Mouse (Mus musculus): ENCODE results near the gene Sp2. TPM values are rescaled to one million over a fixed set of nuclear protein-coding genes. Genes with fewer than 3 reads are reported as not detected.

Gene Sp2
- polyA plus RNA-seq, 1 experiment from 2014 or later, result 10.6 TPM

DNA sequence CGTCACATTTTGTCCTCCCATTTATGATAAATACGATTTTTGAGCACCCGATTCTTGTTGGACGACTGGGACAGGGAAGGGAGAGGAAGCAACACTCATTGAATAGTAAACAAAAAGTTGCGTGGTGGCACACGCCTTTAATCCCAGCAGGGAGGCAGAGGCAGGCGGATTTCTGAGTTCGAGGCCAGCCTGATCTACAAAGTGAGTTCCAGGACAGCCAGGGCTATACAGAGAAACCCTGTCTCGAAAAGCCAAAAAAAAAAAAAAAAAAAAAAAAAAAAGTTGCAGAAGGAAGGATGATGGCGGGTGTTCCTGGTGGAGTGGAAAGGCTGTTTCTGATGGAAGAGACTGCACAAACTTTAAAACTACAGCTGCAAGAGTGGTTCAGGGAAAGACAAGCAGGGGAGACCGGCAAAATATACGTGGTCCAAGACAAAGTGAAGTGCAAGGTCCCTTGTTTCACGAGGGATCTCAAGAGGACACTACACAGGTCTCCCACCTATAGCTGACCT is 65.8 kb downstream of the Sp2 start:
- Histone ChIP-seq H3K9ac (replicated peaks; ENCODE audit: low read depth) (no peak overlapping the region), H3K4me3 (ENCODE audit: low read depth, low read length) (peak overlapping the region; percentile 56), H3K27me3 (replicated peaks; ENCODE audit: insufficient read depth, low read length) (no peaks in the 10 kb centered on the region), H3K36me3 (ENCODE audit: insufficient read depth, low read length) (no peaks in the 10 kb centered on the region), H3K4me2 (replicated peaks; ENCODE audit: low read depth, low read length) (peak overlapping the region; percentile 43), H3K27ac (ENCODE audit: low read length) (no peak overlapping the region), H3K4me1 (ENCODE audit: insufficient read depth, low read depth, low read length) (0 out of 2 replicates have a peak, but pooled peaks cover 8% of the 10 kb centered on the region), H3K9me3 (ENCODE audit: low read length) (no peaks in the 10 kb centered on the region)
- TF ChIP-seq CTCF (IDR thresholded peaks at IDR 0.05), result no peak
- TF ChIP-seq EP300 (IDR thresholded peaks at IDR 0.05), result no peak
- DNase-seq (ENCODE audit: low spot score) (no peak), ATAC-seq (peak; percentile 7; the same call in 1 of the 2 replicates)
- 21% methylated on average over 13 of the region's 13 CpGs for WGBS

DNA sequence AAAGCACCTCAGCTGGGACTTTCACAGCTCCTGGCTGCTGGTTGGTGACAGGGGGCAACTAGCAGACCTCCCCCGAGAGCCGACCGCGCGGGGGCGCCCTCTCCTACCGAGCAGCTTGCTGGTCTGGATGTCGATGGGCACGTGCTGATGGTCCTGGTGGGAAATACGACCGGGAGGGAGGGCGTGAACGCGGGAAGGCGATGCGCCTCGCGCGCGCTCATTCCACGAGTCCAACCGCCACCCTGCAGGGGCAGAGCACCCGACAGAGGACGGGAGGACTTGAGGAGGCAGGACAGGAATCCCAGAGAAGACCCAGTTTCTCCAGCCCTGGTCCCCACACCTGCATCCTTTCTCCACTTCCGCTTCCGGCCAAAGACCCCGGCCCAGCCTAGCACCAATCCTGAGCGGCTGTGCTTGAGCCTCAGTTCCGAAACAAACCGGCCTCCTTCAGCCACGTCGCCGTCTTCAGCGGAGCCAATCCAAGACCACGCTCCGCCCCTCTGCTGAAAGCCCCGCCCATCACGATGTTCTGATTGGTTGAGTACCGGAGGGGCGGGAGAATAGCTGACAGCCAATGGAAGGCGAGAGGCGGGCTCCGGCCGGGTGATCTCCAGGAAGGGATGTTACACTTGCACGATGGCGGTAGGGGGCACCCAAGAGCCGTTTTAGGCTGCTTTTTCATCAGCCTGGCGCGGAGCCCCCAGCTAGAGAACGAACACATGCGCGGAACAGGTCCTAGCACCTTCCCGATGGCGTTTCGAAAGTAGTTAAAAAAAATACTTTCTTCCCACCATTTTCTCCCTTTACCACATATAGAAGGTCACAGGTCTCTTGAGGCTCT is 66.5 kb downstream of the Sp2 start, which contains the start of gene Cdk5rap3:
Gene Cdk5rap3, minus strand, starts transcription at position 453 of the 841 bp plus-strand sequence.
- Histone ChIP-seq H3K27me3 (replicated peaks; ENCODE audit: insufficient read depth, low read length) (no peaks in the 10 kb centered on the region), H3K36me3 (ENCODE audit: insufficient read depth, low read length) (no peaks in the 10 kb centered on the region), H3K4me3 (ENCODE audit: low read depth, low read length) (peak within 1 kb of the TSS; percentile 56), H3K4me1 (ENCODE audit: insufficient read depth, low read depth, low read length) (0 out of 2 replicates have a peak, but pooled peaks cover 8% of the 10 kb centered on the region), H3K4me2 (replicated peaks; ENCODE audit: low read depth, low read length) (peak within 1 kb of the TSS; percentile 83), H3K9me3 (ENCODE audit: low read length) (no peaks in the 10 kb centered on the region), H3K9ac (replicated peaks; ENCODE audit: low read depth) (peak within 1 kb of the TSS; percentile 44), H3K27ac (ENCODE audit: low read length) (peak within 1 kb of the TSS; percentile 69)
- peak; percentile 69 for TF ChIP-seq EP300 (IDR thresholded peaks at IDR 0.05)
- peak; percentile 89 for TF ChIP-seq CTCF (IDR thresholded peaks at IDR 0.05)
- ATAC-seq (peak; percentile 98), DNase-seq (ENCODE audit: low spot score) (peak; percentile 99)
- WGBS, result 4% methylated on average over 54 of the region's 55 CpGs

DNA sequence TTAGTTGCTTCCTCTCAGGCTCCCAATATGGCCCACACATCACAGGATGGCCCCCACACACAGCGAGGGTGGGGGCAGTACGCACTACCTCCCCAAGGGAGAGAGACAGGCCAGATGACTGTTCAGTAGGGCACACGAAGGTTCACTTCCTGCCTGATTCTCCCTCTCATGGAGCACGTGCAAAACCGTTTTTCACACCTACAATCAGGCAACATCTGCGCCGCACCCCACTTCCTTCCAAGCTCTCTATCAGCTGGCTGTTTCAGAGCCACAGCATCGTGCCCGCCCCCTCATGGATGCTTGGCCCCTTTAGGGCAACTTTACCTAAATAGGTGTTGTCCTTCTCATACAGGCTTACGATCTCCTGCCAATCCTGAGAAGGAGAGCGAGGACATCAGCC is 70.1 kb downstream of the Sp2 start:
- Histone ChIP-seq H3K27me3 (replicated peaks; ENCODE audit: insufficient read depth, low read length) (no peaks in the 10 kb centered on the region), H3K4me2 (replicated peaks; ENCODE audit: low read depth, low read length) (no peak overlapping the region), H3K27ac (ENCODE audit: low read length) (no peak overlapping the region), H3K4me1 (ENCODE audit: insufficient read depth, low read depth, low read length) (0 out of 2 replicates have a peak, but pooled peaks cover 5% of the 10 kb centered on the region), H3K9ac (replicated peaks; ENCODE audit: low read depth) (no peak overlapping the region), H3K9me3 (ENCODE audit: low read length) (no peaks in the 10 kb centered on the region), H3K4me3 (ENCODE audit: low read depth, low read length) (no peak overlapping the region), H3K36me3 (ENCODE audit: insufficient read depth, low read length) (0 out of 2 replicates have a peak, but pooled peaks cover 7% of the 10 kb centered on the region)
- TF ChIP-seq CTCF (IDR thresholded peaks at IDR 0.05) (no peak), EP300 (IDR thresholded peaks at IDR 0.05) (no peak)
- ATAC-seq (no peak), DNase-seq (ENCODE audit: low spot score) (no peak)
- 76% methylated on average over 11 of the region's 11 CpGs for WGBS

DNA sequence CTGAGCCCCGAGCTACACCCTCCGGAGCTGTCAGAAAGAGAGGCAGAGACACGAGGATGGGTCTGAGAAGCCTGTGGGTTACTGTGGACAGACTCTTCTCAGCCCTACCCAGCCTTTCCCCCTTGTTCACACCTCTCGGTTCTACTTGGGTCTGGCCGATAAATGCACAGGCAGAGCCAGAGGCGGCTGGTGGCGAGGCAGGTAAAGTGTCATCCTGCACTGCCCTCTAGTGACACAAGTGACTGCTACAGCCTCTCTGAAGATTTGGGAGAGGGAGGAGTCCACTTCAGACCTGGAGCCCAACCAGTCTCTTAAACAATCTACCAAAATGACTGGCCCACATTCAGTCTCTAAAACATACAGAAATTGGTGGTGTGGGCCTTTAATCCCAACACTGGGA is 72.8 kb downstream of the Sp2 start:
- TF ChIP-seq EP300 (IDR thresholded peaks at IDR 0.05) (no peak), CTCF (IDR thresholded peaks at IDR 0.05) (peak; percentile 94)
- Histone ChIP-seq H3K9ac (replicated peaks; ENCODE audit: low read depth) (no peak overlapping the region), H3K4me2 (replicated peaks; ENCODE audit: low read depth, low read length) (no peak overlapping the region), H3K4me3 (ENCODE audit: low read depth, low read length) (no peak overlapping the region), H3K27ac (ENCODE audit: low read length) (no peak overlapping the region), H3K9me3 (ENCODE audit: low read length) (no peaks in the 10 kb centered on the region), H3K27me3 (replicated peaks; ENCODE audit: insufficient read depth, low read length) (no peaks in the 10 kb centered on the region), H3K36me3 (ENCODE audit: insufficient read depth, low read length) (0 out of 2 replicates have a peak, but pooled peaks cover 7% of the 10 kb centered on the region), H3K4me1 (ENCODE audit: insufficient read depth, low read depth, low read length) (0 out of 2 replicates have a peak, but pooled peaks cover 2% of the 10 kb centered on the region)
- 27% methylated on average over 7 of the region's 7 CpGs for WGBS
- peak; percentile 92 for DNase-seq (ENCODE audit: low spot score)
- peak; percentile 82 for ATAC-seq

DNA sequence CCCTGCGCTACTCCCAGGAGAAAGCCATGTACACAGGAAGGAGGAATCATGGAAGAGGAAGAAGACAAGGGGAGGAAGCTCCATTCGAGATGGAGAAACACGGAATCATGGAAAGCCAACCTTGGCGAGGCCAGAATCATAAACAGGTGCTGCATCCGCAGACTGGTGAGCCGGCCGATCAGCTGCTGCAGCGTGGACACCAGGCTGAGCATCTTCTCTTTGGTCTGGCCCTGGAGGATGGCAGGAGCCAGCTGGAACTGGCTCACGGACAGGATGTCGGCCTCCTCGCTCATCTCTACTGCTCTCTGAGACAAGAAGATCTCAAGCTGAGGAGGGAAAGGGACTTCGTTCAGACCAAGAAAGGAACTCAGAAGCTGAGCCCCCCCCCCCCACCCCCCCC is 74.2 kb downstream of the Sp2 start:
- Histone ChIP-seq H3K27ac (ENCODE audit: low read length) (no peak overlapping the region), H3K4me3 (ENCODE audit: low read depth, low read length) (no peak overlapping the region), H3K9me3 (ENCODE audit: low read length) (no peaks in the 10 kb centered on the region), H3K9ac (replicated peaks; ENCODE audit: low read depth) (no peak overlapping the region), H3K27me3 (replicated peaks; ENCODE audit: insufficient read depth, low read length) (no peaks in the 10 kb centered on the region), H3K4me1 (ENCODE audit: insufficient read depth, low read depth, low read length) (no peaks in the 10 kb centered on the region), H3K36me3 (ENCODE audit: insufficient read depth, low read length) (0 out of 2 replicates have a peak, but pooled peaks cover 7% of the 10 kb centered on the region), H3K4me2 (replicated peaks; ENCODE audit: low read depth, low read length) (no peak overlapping the region)
- TF ChIP-seq EP300 (IDR thresholded peaks at IDR 0.05) (no peak), CTCF (IDR thresholded peaks at IDR 0.05) (no peak)
- WGBS, result 86% methylated on average over 12 of the region's 12 CpGs
- DNase-seq (ENCODE audit: low spot score), result no peak
- ATAC-seq, result no peak

DNA sequence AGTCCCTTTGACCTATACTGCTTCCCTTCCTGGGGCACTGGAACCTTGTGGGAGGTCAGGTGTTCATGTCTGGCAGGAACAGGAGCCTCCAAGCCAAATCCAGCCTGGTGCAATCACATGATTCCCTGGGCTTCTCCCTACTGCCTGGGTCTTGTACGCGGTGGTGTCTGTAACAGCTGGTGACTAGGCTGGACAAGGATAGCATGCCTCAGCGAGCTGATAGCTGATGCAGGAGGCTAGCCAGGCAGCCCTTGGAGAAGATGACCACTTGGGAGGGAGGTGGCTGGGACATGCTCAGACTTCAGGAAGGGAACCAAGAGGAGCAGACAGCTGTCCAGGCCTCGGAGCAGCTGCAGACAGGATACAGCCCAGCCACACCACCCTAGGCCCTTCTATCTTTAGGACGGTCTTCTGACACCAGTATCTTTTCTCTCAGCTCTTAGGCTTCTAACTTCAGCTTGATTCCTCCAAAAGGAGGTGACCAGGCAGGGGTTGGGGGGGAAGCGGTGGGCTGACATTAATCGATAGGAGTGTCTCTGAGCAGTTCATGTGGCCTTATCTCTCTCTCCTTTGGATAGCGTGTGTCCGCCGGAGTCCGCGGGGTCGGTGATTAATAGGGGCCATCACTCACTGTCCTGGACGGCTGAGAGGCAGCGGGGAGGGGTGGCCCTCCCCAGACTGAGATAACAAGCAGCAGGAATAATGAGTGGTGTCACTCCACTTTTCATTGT is 76.2 kb downstream of the Sp2 start:
- 0 out of 2 replicates have a peak, but pooled peaks cover 7% of the 10 kb centered on the region for H3K36me3 ChIP-seq (ENCODE audit: insufficient read depth, low read length)
- H3K4me2 ChIP-seq (replicated peaks; ENCODE audit: low read depth, low read length), result no peak overlapping the region
- H3K9ac ChIP-seq (replicated peaks; ENCODE audit: low read depth), result no peak overlapping the region
- TF ChIP-seq EP300 (IDR thresholded peaks at IDR 0.05) (no peak), CTCF (IDR thresholded peaks at IDR 0.05) (no peak)
- WGBS, result 43% methylated on average over 15 of the region's 15 CpGs
- ATAC-seq (peak; percentile 27; the same call in 1 of the 2 replicates), DNase-seq (ENCODE audit: low spot score) (no peak)
- H3K4me3 ChIP-seq (ENCODE audit: low read depth, low read length), result no peak overlapping the region
- H3K27ac ChIP-seq (ENCODE audit: low read length), result no peak overlapping the region
- H3K27me3 ChIP-seq (replicated peaks; ENCODE audit: insufficient read depth, low read length), result no peaks in the 10 kb centered on the region
- H3K9me3 ChIP-seq (ENCODE audit: low read length), result no peaks in the 10 kb centered on the region
- no peaks in the 10 kb centered on the region for H3K4me1 ChIP-seq (ENCODE audit: insufficient read depth, low read depth, low read length)

Other genes starting within 250 kb of the Sp2 start
- gene Snx11, start 205.4 kb downstream of the Sp2 start, polyA plus RNA-seq (2015; fragmentation: Nextera tagmentation; extraction: Ambion mirVana), result 18.4 and 18.7 TPM in 2 replicates
- gene Cbx1, start 193.8 kb downstream of the Sp2 start, polyA plus RNA-seq (2015; fragmentation: Nextera tagmentation; extraction: Ambion mirVana), result 48.6 and 54.0 TPM in 2 replicates
- 51.8 and 54.5 TPM in 2 replicates for gene Nfe2l1, start 153.0 kb downstream of the Sp2 start, polyA plus RNA-seq (2015; fragmentation: Nextera tagmentation; extraction: Ambion mirVana)
- 105 and 110 TPM in 2 replicates for gene Copz2, start 133.1 kb downstream of the Sp2 start, polyA plus RNA-seq (2015; fragmentation: Nextera tagmentation; extraction: Ambion mirVana)
- gene Cdk5rap3, start 66.5 kb downstream of the Sp2 start, polyA plus RNA-seq (2015; fragmentation: Nextera tagmentation; extraction: Ambion mirVana), result 46.4 and 48.0 TPM in 2 replicates
- 126 and 127 TPM in 2 replicates for gene Prr15l, start 54.9 kb downstream of the Sp2 start, polyA plus RNA-seq (2015; fragmentation: Nextera tagmentation; extraction: Ambion mirVana)
- 28.7 and 30.0 TPM in 2 replicates for gene Pnpo, start 39.0 kb downstream of the Sp2 start, polyA plus RNA-seq (2015; fragmentation: Nextera tagmentation; extraction: Ambion mirVana)
- 0.56 and 0.81 TPM in 2 replicates for gene Sp6, start 30.4 kb upstream of the Sp2 start, polyA plus RNA-seq (2015; fragmentation: Nextera tagmentation; extraction: Ambion mirVana)
- 15.7 and 17.2 TPM in 2 replicates for gene Scrn2, start 47.0 kb upstream of the Sp2 start, polyA plus RNA-seq (2015; fragmentation: Nextera tagmentation; extraction: Ambion mirVana)
- gene Lrrc46, start 58.4 kb upstream of the Sp2 start, polyA plus RNA-seq (2015; fragmentation: Nextera tagmentation; extraction: Ambion mirVana), result 7.5 and 9.8 TPM in 2 replicates
- 50.8 and 53.5 TPM in 2 replicates for gene Mrpl10, start 58.6 kb upstream of the Sp2 start, polyA plus RNA-seq (2015; fragmentation: Nextera tagmentation; extraction: Ambion mirVana)
- 11.4 and 11.9 TPM in 2 replicates for gene Osbpl7, start 67.7 kb upstream of the Sp2 start, polyA plus RNA-seq (2015; fragmentation: Nextera tagmentation; extraction: Ambion mirVana)
- gene Tbx21, start 132.4 kb upstream of the Sp2 start, polyA plus RNA-seq (2015; fragmentation: Nextera tagmentation; extraction: Ambion mirVana), result 0.12 and 0.13 TPM in 2 replicates
- gene Tbkbp1, start 168.5 kb upstream of the Sp2 start, polyA plus RNA-seq (2015; fragmentation: Nextera tagmentation; extraction: Ambion mirVana), result 8.1 and 8.9 TPM in 2 replicates
- 17.0 and 20.3 TPM in 2 replicates for gene Kpnb1, start 204.9 kb upstream of the Sp2 start, polyA plus RNA-seq (2015; fragmentation: Nextera tagmentation; extraction: Ambion mirVana)

All from lung, postnatal 0 days (tissue).